Mouse (Mus musculus) lung, postnatal 0 days (tissue): ENCODE data around the gene Nat14. TPM values are rescaled to one million over a fixed set of nuclear protein-coding genes. Genes with fewer than 3 reads are reported as not detected.
A peak's percentile ranks its signal among the peaks of the same experiment; 100 is the strongest.

Source experiments
- ATAC-seq: fragments of 200-750 bp; cut with Nextera tagmentation; 2 replicates; pipeline ENCODE4 v1.8.0; 2017; ENCODE audit warnings: moderate library complexity
- DNase-seq: peaks from one replicate; pipeline ENCODE4 v3.0.0-alpha.2; 2016; ENCODE audit warnings: low spot score
- H3K27ac ChIP-seq: fragments of 300-500 bp; sonication (generic); 2 replicates; pipeline ENCODE4 v1.5.1; 2014; ENCODE audit warnings: antibody characterized with exemption, mild to moderate bottlenecking, low read length, mixed read lengths
- H3K27me3 ChIP-seq: fragments of 300-500 bp; sonication (generic); replicated peaks from 2 replicates; pipeline ENCODE4 v1.6.1; 2014; ENCODE audit warnings: low read length, mixed read lengths; ENCODE audit not compliant: insufficient read depth
- H3K36me3 ChIP-seq: fragments of 300-500 bp; sonication (generic); 2 replicates; pipeline ENCODE4 v1.6.1; 2014; ENCODE audit warnings: low read length, mixed read lengths; ENCODE audit not compliant: insufficient read depth
- H3K4me1 ChIP-seq: fragments of 300-500 bp; sonication (generic); 2 replicates; pipeline ENCODE4 v1.6.1; 2014; ENCODE audit warnings: antibody characterized with exemption, low read depth, low read length, mixed read lengths; ENCODE audit not compliant: insufficient read depth
- H3K4me2 ChIP-seq: fragments of 300-500 bp; sonication (generic); replicated peaks from 2 replicates; pipeline ENCODE4 v1.6.1; 2014; ENCODE audit warnings: low read depth, mild to moderate bottlenecking, low read length, moderate library complexity, mixed read lengths
- H3K4me3 ChIP-seq: fragments of 300-500 bp; sonication (generic); 2 replicates; pipeline ENCODE4 v1.5.1; 2014; ENCODE audit warnings: low read depth, low read length
- H3K9ac ChIP-seq: fragments of 300-500 bp; sonication (generic); replicated peaks from 2 replicates; pipeline ENCODE4 v1.6.1; 2014; ENCODE audit warnings: low read depth, mild to moderate bottlenecking
- H3K9me3 ChIP-seq: fragments of 300-500 bp; sonication (generic); 2 replicates; pipeline ENCODE4 v1.6.1; 2016; ENCODE audit warnings: low read length, mixed read lengths
- CTCF ChIP-seq: IDR thresholded peaks from 2 replicates; pipeline ENCODE4 v1.5.1; 2016; ENCODE audit warnings: antibody characterized with exemption, mild to moderate bottlenecking
- EP300 ChIP-seq: IDR thresholded peaks from 2 replicates; pipeline ENCODE4 v1.6.1; 2016; ENCODE audit warnings: antibody characterized with exemption, mild to moderate bottlenecking, control low read depth
- WGBS: fragments of 180-500 bp; shearing (Covaris S2); extraction: QIAGEN DNeasy Blood & Tissue Kit; methylation state at CpG from one replicate; pipeline ENCODE4 v1.1.7; 2014; 5-methylcytosine and 5-hydroxymethylcytosine counted together
- polyA plus RNA-seq: library from polyadenylated mRNA; unstranded; fragments of >200 nt; fragmentation: Nextera tagmentation; extraction: Ambion mirVana; gene quantifications from 2 replicates; pipeline ENCODE4 v1.2.1, GENCODE M21; 2015

Gene Nat14
- polyA plus RNA-seq, 1 experiment from 2014 or later, result 1.1 TPM

DNA sequence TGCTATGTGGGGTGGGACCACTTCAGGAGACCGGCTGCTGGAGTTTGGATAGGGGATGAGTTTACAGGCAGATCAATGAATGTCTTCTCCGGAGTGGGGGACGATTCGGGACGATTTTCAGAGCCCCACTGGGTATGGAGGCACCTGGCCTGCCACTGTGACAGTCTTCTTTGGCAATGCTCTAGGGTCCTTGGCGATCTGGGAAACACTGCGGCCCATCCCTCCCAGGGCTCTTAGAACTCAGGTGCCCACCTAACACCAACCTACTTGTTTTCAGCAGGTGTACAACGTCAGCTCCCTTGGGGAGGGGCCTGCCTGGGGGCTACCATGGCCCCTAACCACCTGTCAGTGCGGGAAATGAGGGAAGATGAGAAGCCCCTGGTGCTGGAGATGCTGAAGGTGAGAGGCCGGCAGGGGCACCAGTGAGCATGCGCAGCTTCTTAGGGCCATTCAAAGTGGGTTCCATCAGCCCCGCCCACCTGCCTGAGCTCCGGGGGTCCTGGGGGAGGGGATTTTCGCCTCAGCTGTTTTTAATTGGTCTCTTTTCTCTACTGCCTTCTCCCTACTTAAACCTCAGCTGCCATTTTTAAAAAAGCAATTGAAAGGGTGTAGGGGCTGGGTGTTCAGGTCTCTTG, 1.2 kb downstream of the Nat14 start:
- Histone ChIP-seq H3K4me1 (peaks cover 19% of the 10 kb centered on the region), H3K4me3 (peak overlapping the region; percentile 12; the same call in 1 of the 2 replicates), H3K27me3 (0 out of 2 replicates have a peak, but pooled peaks cover 3% of the 10 kb centered on the region), H3K36me3 (peaks cover 19% of the 10 kb centered on the region), H3K27ac (peak overlapping the region; percentile 70; the same call in 1 of the 2 replicates), H3K9ac (no peak overlapping the region), H3K4me2 (peak overlapping the region; percentile 48), H3K9me3 (no peaks in the 10 kb centered on the region)
- DNase-seq, result peak; percentile 36
- no peak for ATAC-seq
- TF ChIP-seq EP300 (no peak), CTCF (peak; percentile 45)
- WGBS, result 2% methylated on average over 14 of the region's 14 CpGs

DNA sequence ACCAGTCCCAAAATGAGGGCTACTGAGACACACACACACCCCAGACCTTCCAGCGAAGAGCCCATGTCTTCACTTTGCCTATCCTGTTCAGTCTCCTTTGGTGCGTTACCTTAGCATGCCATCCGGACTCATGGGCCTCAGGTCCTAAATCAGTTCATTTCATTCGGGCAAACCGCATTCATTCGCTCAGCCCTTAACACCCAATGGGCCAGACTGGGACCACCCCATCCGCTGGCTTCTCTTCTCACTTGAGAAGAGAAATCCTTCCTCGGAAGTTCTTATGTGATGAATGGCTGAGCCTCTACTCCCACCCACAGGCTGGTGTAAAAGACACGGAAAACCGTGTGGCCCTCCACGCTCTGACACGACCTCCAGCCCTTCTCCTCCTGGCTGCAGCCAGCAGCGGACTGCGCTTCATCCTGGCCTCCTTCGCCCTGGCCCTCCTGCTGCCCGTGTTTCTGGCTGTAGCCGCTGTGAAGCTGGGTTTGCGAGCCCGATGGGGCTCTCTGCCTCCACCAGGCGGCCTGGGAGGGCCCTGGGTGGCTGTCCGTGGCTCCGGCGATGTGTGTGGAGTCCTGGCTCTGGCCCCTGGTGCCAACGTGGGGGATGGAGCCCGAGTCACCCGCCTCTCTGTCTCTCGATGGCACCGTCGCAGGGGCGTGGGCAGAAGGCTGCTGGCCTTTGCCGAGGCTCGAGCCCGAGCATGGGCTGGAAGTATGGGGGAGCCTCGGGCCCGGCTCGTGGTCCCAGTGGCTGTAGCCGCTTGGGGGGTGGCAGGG, 1.9 kb downstream of the Nat14 start:
- WGBS, result 8% methylated on average over 33 of the region's 37 CpGs
- peak; percentile 11 for ATAC-seq
- peaks cover 19% of the 10 kb centered on the region for H3K4me1 ChIP-seq

DNA sequence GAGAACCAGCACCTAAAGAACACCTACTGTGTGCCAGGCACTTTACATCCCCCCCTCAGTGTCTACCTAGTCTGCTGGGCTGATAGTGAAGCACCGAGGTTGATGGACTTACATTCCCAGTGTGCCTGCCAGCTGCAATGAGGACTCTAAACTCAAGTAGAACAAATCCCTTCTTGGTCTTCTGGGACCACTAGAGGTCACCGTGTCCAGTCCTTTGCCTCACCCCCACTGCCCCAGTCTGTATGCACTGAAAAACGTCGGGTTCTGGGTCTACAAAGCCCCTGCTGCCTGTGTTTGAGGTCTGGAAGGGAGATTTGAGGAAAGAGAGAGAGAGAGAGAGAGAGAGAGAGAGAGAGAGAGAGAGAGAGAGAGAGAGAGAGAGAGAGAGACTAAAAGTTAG, 2.7 kb downstream of the Nat14 start:
- Histone ChIP-seq H3K27ac (peak overlapping the region; percentile 70), H3K4me2 (peak overlapping the region; percentile 48), H3K4me1 (peaks cover 19% of the 10 kb centered on the region), H3K9ac (no peak overlapping the region), H3K9me3 (no peaks in the 10 kb centered on the region), H3K27me3 (0 out of 2 replicates have a peak, but pooled peaks cover 3% of the 10 kb centered on the region), H3K4me3 (no peak overlapping the region), H3K36me3 (peaks cover 13% of the 10 kb centered on the region)
- DNase-seq, result peak; percentile 48
- WGBS, result 2% methylated on average over 4 of the region's 4 CpGs
- ATAC-seq, result 0 out of 2 replicates have a peak, but pooled peaks have one; percentile 3
- TF ChIP-seq CTCF (peak; percentile 17; the same call in 1 of the 2 replicates), EP300 (no peak)

More for the DNA sequence above, 1.9 kb downstream of the Nat14 start:
- DNase-seq, result peak; percentile 64
- peak overlapping the region; percentile 48 for H3K4me2 ChIP-seq
- H3K27ac ChIP-seq, result peak overlapping the region; percentile 70
- TF ChIP-seq EP300 (no peak), CTCF (peak; percentile 70)
- peaks cover 16% of the 10 kb centered on the region for H3K36me3 ChIP-seq
- H3K9me3 ChIP-seq, result no peaks in the 10 kb centered on the region
- H3K9ac ChIP-seq, result 0 out of 2 replicates have a peak overlapping the region, but pooled peaks have one; percentile 29
- no peak overlapping the region for H3K4me3 ChIP-seq
- H3K27me3 ChIP-seq, result 0 out of 2 replicates have a peak, but pooled peaks cover 3% of the 10 kb centered on the region

DNA sequence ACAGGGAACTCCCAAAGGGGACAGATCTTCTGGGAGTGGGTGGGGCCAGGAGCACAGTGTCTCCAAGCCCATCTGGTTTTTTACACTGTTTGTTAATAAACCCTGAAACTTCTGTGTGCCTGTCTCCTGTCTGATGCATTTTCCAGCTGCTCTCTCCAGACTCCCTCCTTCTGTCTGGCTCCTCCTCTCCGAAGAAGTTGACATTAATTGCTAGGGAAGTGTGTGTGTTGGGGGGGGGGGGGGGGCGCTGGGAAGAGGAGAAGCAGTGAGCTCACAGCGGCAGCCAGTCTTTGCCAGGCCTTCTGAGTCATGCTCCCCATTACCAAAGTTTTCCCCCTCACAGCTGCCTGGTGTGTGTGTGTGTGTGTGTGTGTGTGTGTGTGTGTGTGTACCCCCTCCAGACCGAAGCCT, 3.1 kb downstream of the Nat14 start:
- peak; percentile 75 for ATAC-seq
- Histone ChIP-seq H3K4me2 (peak overlapping the region; percentile 48; the same call in 1 of the 2 replicates), H3K9ac (no peak overlapping the region), H3K36me3 (peaks cover 8% of the 10 kb centered on the region), H3K4me3 (no peak overlapping the region), H3K4me1 (peaks cover 19% of the 10 kb centered on the region), H3K27ac (peak overlapping the region; percentile 78), H3K27me3 (0 out of 2 replicates have a peak, but pooled peaks cover 3% of the 10 kb centered on the region), H3K9me3 (no peaks in the 10 kb centered on the region)
- no peak for TF ChIP-seq CTCF
- TF ChIP-seq EP300, result no peak
- DNase-seq, result peak; percentile 96
- WGBS, result 0% methylated on average over 2 of the region's 4 CpGs

DNA sequence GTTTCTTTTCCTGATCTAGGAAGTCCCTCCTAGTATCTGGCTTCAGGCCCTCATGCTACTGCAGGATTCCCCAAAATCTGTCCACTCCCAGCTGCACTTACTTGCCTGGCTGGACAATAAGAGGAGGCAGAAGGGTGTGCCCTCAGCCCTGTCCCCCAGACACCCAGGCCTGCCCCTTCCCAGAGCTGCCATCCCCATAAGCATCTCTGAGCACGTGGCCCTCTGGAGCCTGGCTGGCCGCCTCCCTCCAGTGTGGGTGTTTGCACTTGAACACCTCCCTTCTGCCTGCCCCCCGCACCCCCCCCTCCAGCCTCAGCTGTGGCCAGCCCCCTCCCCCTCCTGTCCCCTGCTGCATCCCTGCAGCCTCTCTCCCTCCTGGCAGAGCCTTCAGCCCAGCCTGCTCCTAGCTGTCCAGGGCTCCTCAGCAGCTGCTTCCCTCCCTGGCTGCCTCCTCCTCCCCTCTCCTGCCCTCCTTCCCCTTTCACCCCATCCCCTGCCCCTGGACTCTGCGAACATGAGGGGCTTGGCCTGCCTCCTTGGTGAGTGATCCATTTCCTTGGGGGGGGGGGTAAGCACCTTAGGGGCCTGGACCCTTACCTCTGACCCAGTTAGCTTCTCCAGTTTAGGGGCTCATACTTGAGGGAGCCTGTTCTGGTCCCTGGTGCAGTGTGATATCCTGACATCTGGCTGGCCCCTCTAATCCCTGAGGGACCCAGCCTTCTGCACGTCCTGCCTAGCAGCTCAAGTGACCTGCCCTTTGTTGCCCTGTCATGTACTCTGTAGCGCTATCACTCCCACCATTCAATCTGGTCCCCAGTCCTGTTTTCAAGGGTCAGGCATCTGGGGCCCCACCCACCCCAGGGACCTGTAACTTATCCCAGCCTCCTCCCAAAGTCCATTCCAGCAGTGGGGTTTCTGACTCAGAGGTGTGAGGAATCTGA, 3.9 kb downstream of the Nat14 start, which contains the start of gene Ssc5d:
Ssc5d (plus strand) TSS at position 345 of the 941 bp plus-strand sequence.
- Histone ChIP-seq H3K9me3 (no peaks in the 10 kb centered on the region), H3K27me3 (0 out of 2 replicates have a peak, but pooled peaks cover 3% of the 10 kb centered on the region), H3K4me1 (peaks cover 19% of the 10 kb centered on the region), H3K4me3 (no peak within 1 kb of the TSS), H3K9ac (no peak within 1 kb of the TSS), H3K27ac (peak within 1 kb of the TSS; percentile 78), H3K4me2 (peak within 1 kb of the TSS; percentile 48; the same call in 1 of the 2 replicates), H3K36me3 (0 out of 2 replicates have a peak, but pooled peaks cover under 1% of the 10 kb centered on the region)
- 11% methylated on average over 5 of the region's 6 CpGs for WGBS
- ATAC-seq, result peak; percentile 68
- no peak for TF ChIP-seq CTCF
- TF ChIP-seq EP300, result no peak
- DNase-seq, result peak; percentile 76
